ENCODE assay signal across 15 mouse cellular contexts in genomic region chr12:10804491-10804890, GRCm38 (mm10).
DNase-seq lines count a peak whose midpoint lies in the region; ATAC-seq and TF ChIP-seq lines count a peak whose summit lies in the region.
"Had no signal": no experiment of that assay in that cellular context is flagged by ENCODE, and none has a peak within 500 bp of the region (broad histone marks: within the 10 kb centered on the region; RNA-seq: fewer than 3 reads in every experiment).

No protein-coding gene starts in this region.

- H3K4me3 ChIP-seq in kidney, embryonic 14.5 days (ENCODE audit: low read length): no peak overlapping the region
- H3K4me3 ChIP-seq in midbrain, postnatal 0 days (ENCODE audit: low read depth, low read length): no peak overlapping the region
- H3K4me3 ChIP-seq in midbrain, embryonic 13.5 days (replicated peaks): no peak overlapping the region
- no peak overlapping the region for H3K4me3 ChIP-seq in neural tube, embryonic 15.5 days (replicated peaks)
- H3K4me3 ChIP-seq: hindbrain, embryonic 15.5 days; limb, embryonic 13.5 days; lung, embryonic 15.5 days had no signal

- peak; percentile 5 to 36 for DNase-seq in cerebellum, postnatal 10 days
- DNase-seq in cerebellum, postnatal 25 days: no peak
- DNase-seq in kidney, adult 9 months: peak; percentile 7
- DNase-seq in midbrain, postnatal 0 days (ENCODE audit: low spot score): no peak
- DNase-seq: cerebellum, adult 9-10 months; kidney, postnatal 25 days; thymus, postnatal 14 days had no signal

- 64% methylated on average over 2 of the region's 2 CpGs for WGBS in kidney, embryonic 14.5 days
- WGBS in midbrain, postnatal 0 days: 67% methylated on average over 2 of the region's 2 CpGs
- 57% methylated on average over 2 of the region's 2 CpGs for WGBS in midbrain, embryonic 13.5 days
- WGBS in neural tube, embryonic 15.5 days: 59% methylated on average over 2 of the region's 2 CpGs

- peak; percentile 57 for TF ChIP-seq CTCF in midbrain, postnatal 0 days (IDR thresholded peaks at IDR 0.05)

- H3K9ac ChIP-seq in kidney, embryonic 14.5 days (ENCODE audit: low read depth, low read length): no peak overlapping the region
- H3K9ac ChIP-seq in midbrain, postnatal 0 days (replicated peaks; ENCODE audit: low read length, poor library complexity, severe bottlenecking): no peak overlapping the region
- H3K9ac ChIP-seq in midbrain, embryonic 13.5 days (replicated peaks): no peak overlapping the region
- no peak overlapping the region for H3K9ac ChIP-seq in neural tube, embryonic 15.5 days (replicated peaks)
- H3K9ac ChIP-seq: hindbrain, embryonic 15.5 days; limb, embryonic 13.5 days; lung, embryonic 15.5 days had no signal

- no peaks in the 10 kb centered on the region for H3K27me3 ChIP-seq in kidney, embryonic 14.5 days (ENCODE audit: control insufficient read depth, insufficient read depth, low read length)
- H3K27me3 ChIP-seq in midbrain, postnatal 0 days (ENCODE audit: insufficient read depth, low read length): no peaks in the 10 kb centered on the region
- no peaks in the 10 kb centered on the region for H3K27me3 ChIP-seq in midbrain, embryonic 13.5 days
- H3K27me3 ChIP-seq in neural tube, embryonic 15.5 days (replicated peaks): no peaks in the 10 kb centered on the region
- H3K27me3 ChIP-seq: hindbrain, embryonic 15.5 days; limb, embryonic 13.5 days; lung, embryonic 15.5 days had no signal

- no peak overlapping the region for H3K4me2 ChIP-seq in kidney, embryonic 14.5 days (replicated peaks; ENCODE audit: low read depth, low read length)
- H3K4me2 ChIP-seq in midbrain, postnatal 0 days (ENCODE audit: low read depth, low read length, poor library complexity, severe bottlenecking): no peak overlapping the region
- no peak overlapping the region for H3K4me2 ChIP-seq in midbrain, embryonic 13.5 days (replicated peaks)
- H3K4me2 ChIP-seq in neural tube, embryonic 15.5 days: no peak overlapping the region
- H3K4me2 ChIP-seq: hindbrain, embryonic 15.5 days; limb, embryonic 13.5 days; lung, embryonic 15.5 days had no signal

- no peak overlapping the region for H3K27ac ChIP-seq in kidney, embryonic 14.5 days (ENCODE audit: low read depth, low read length)
- H3K27ac ChIP-seq in midbrain, postnatal 0 days (ENCODE audit: low read depth, low read length): no peak overlapping the region
- H3K27ac ChIP-seq in midbrain, embryonic 13.5 days: no peak overlapping the region
- H3K27ac ChIP-seq in neural tube, embryonic 15.5 days (replicated peaks): no peak overlapping the region
- H3K27ac ChIP-seq: hindbrain, embryonic 15.5 days; limb, embryonic 13.5 days; lung, embryonic 15.5 days had no signal

- no peaks in the 10 kb centered on the region for H3K4me1 ChIP-seq in kidney, embryonic 14.5 days (ENCODE audit: control insufficient read depth, insufficient read depth, low read length)
- H3K4me1 ChIP-seq in midbrain, postnatal 0 days (ENCODE audit: insufficient read depth, low read length): no peaks in the 10 kb centered on the region
- H3K4me1 ChIP-seq in midbrain, embryonic 13.5 days (replicated peaks): no peaks in the 10 kb centered on the region
- no peaks in the 10 kb centered on the region for H3K4me1 ChIP-seq in neural tube, embryonic 15.5 days
- H3K4me1 ChIP-seq: hindbrain, embryonic 15.5 days; limb, embryonic 13.5 days; lung, embryonic 15.5 days had no signal

- H3K36me3 ChIP-seq in kidney, embryonic 14.5 days (ENCODE audit: control insufficient read depth, insufficient read depth, low read length): no peaks in the 10 kb centered on the region
- H3K36me3 ChIP-seq in midbrain, postnatal 0 days (ENCODE audit: insufficient read depth, low read length): no peaks in the 10 kb centered on the region
- H3K36me3 ChIP-seq in midbrain, embryonic 13.5 days: no peaks in the 10 kb centered on the region
- H3K36me3 ChIP-seq in neural tube, embryonic 15.5 days: no peaks in the 10 kb centered on the region
- H3K36me3 ChIP-seq: G1E; hindbrain, embryonic 15.5 days; limb, embryonic 13.5 days; lung, embryonic 15.5 days had no signal

- ATAC-seq in kidney, embryonic 14.5 days (ENCODE audit: low FRiP score, low TSS enrichment): no peak
- ATAC-seq in midbrain, postnatal 0 days (ENCODE audit: low FRiP score): no peak
- ATAC-seq in midbrain, embryonic 13.5 days: no peak
- no peak for ATAC-seq in megakaryocyte progenitor cell, adult 5-6 weeks (replicated peaks; ENCODE audit: poor library complexity)
- ATAC-seq in neural tube, embryonic 15.5 days (ENCODE audit: low FRiP score): no peak

- H3K9me3 ChIP-seq in kidney, embryonic 14.5 days (ENCODE audit: control insufficient read depth, low read length): no peaks in the 10 kb centered on the region
- H3K9me3 ChIP-seq in midbrain, postnatal 0 days (ENCODE audit: low read length): no peaks in the 10 kb centered on the region
- no peaks in the 10 kb centered on the region for H3K9me3 ChIP-seq in midbrain, embryonic 13.5 days
- no peaks in the 10 kb centered on the region for H3K9me3 ChIP-seq in neural tube, embryonic 15.5 days (replicated peaks)
- H3K9me3 ChIP-seq: G1E; hindbrain, embryonic 15.5 days; limb, embryonic 13.5 days; lung, embryonic 15.5 days had no signal

Comparison
In these comparisons a context has a peak if more than half of its experiments do, and no peak if none do; other contexts are left out.
1. DNase-seq: peak in cerebellum, postnatal 10 days (2 of 2) and kidney, adult 9 months (single experiment); none in cerebellum, postnatal 25 days (0 of 2) and midbrain, postnatal 0 days (single experiment).